Mouse (Mus musculus): ENCODE data around the gene Ankrd22. TPM values are rescaled to one million over a fixed set of nuclear protein-coding genes. Genes with fewer than 3 reads are reported as not detected.
"Not testable (repeated sequence)": the region's sequence is repeated elsewhere in the genome, so short reads cannot be mapped to it uniquely, and the experiment has no call there.

Gene Ankrd22
- polyA plus RNA-seq (2015; fragmentation: Nextera tagmentation; extraction: Ambion mirVana): 0.03 and 0.16 TPM in 2 replicates

DNA sequence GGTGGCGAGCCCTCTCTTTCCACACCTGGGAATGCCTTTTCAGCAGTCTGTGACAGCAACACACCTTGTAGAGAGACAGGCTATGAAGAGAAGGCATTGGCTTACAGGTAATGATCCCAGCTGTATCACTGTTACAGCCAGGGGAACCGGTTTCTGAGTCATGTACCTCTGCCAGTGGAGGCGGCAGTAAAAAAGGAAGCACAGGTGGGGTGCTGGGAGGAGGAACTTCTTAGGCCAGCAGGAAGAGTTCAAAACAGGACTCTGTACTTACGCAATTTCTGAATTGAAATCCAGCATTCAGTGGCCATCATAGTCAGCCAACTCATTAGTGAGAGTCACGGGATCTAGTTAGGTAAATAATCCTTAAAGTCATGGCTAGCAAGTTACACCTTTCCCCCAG lies at the start of gene Ankrd22:
Gene Ankrd22, minus strand, starts transcription at position 163 of the 400 bp plus-strand sequence.
- no peaks in the 10 kb centered on the region for H3K36me3 ChIP-seq
- DNase-seq (no peak), ATAC-seq (ENCODE audit: low read depth) (no peak)
- 37% methylated on average over 5 of the region's 5 CpGs for WGBS (ENCODE audit: insufficient replicate concordance)
- no peaks in the 10 kb centered on the region for H3K4me1 ChIP-seq (replicated peaks)
- no peak within 1 kb of the TSS for H3K9ac ChIP-seq
- H3K27ac ChIP-seq: no peak within 1 kb of the TSS
- H3K4me2 ChIP-seq: no peak within 1 kb of the TSS
- H3K9me3 ChIP-seq (replicated peaks): no peaks in the 10 kb centered on the region
- no peak within 1 kb of the TSS for H3K4me3 ChIP-seq (replicated peaks)
- no peaks in the 10 kb centered on the region for H3K27me3 ChIP-seq

DNA sequence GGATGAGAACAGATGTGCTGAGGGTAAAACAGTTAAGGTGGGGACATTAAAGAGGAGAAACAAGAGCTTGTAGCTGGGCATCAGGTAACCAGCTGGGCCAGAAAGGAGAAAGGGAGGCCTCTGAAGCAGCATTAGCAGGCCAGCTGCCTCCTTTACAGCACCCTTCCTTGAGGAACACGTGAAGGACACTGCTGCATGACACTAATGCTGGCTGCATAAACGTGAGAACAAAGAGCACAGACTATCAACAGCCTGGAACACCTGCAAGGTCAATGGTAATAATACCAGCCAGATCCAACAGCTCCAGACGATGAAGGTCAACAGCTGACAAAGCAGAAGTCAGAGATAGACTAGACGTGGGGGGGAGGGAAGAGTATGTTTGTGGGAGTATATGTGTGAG lies 48.3 kb upstream of the Ankrd22 start:
- H3K36me3 ChIP-seq: no peaks in the 10 kb centered on the region
- H3K9ac ChIP-seq: no peak overlapping the region
- no peak overlapping the region for H3K4me2 ChIP-seq
- 38% methylated on average over 4 of the region's 4 CpGs for WGBS (ENCODE audit: insufficient replicate concordance)
- ATAC-seq (ENCODE audit: low read depth) (no peak), DNase-seq (no peak)
- H3K4me3 ChIP-seq (replicated peaks): no peak overlapping the region
- H3K9me3 ChIP-seq (replicated peaks): no peaks in the 10 kb centered on the region
- no peak overlapping the region for H3K27ac ChIP-seq
- H3K27me3 ChIP-seq: no peaks in the 10 kb centered on the region
- no peaks in the 10 kb centered on the region for H3K4me1 ChIP-seq (replicated peaks)

DNA sequence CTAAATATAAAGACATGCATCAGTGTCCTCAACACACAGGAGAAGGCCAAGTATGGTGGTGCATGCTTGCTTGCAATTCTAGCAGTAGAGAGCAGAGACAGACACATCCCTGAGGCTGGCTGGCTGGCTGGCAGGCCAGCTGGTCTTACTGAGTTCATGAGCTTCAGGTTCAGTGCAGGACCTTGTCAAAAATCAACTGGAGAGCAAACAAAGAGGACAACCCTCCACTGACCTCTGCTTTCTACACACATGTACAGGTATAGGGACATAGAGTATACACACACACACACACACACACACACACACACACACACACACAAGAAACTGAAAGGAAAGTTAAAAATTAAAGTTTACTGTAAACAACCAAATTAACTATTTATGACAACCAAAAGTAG lies 47.4 kb upstream of the Ankrd22 start:
- no peaks in the 10 kb centered on the region for H3K36me3 ChIP-seq
- ATAC-seq (ENCODE audit: low read depth) (peak; percentile 57; the same call in 1 of the 2 replicates), DNase-seq (no peak)
- no peaks in the 10 kb centered on the region for H3K27me3 ChIP-seq
- H3K4me3 ChIP-seq (replicated peaks): no peak overlapping the region
- no peak overlapping the region for H3K9ac ChIP-seq
- no peaks in the 10 kb centered on the region for H3K9me3 ChIP-seq (replicated peaks)
- H3K4me1 ChIP-seq (replicated peaks): no peaks in the 10 kb centered on the region
- H3K4me2 ChIP-seq: no peak overlapping the region
- no peak overlapping the region for H3K27ac ChIP-seq

DNA sequence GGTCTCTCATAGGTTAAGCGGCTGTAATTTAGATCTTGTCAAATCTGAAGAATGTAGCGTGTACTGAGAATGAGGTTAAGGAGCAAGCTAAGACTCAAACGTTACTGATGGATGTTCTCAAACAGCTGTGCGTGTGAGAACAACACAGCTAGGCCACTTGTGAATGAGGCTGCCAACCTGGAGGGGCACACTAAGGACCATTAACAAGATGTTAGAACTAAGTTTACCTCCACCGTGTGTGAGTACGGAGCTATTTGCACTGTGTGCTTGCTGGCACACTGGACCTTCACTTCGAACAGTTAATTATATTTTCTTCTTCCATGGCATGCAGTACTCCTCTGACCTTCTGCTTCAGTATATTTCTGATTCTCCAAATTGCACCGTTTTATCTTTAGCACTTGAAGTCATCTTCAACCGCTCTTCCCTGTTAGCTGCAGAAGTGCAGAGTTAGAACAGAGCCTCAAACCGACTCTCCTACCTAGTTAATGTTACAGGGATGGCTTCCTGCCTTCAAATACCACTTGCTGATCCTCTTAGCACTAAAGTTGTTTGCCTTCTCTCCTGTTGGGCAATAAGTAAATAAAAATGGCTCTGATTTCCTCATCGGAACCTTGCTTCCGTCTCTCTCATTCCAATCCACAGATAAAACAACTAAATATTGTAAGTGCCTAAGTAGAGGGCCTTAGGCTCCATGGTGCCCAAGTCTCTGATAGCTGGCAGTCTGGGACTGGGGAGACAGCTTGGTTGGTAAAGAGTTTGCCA lies 46.8 kb upstream of the Ankrd22 start:
- H3K27ac ChIP-seq: no peak overlapping the region
- H3K9ac ChIP-seq: no peak overlapping the region
- no peak for DNase-seq
- ATAC-seq (ENCODE audit: low read depth): no peak
- no peak overlapping the region for H3K4me2 ChIP-seq
- H3K36me3 ChIP-seq: no peaks in the 10 kb centered on the region
- H3K4me3 ChIP-seq (replicated peaks): no peak overlapping the region
- H3K9me3 ChIP-seq (replicated peaks): no peaks in the 10 kb centered on the region
- no peaks in the 10 kb centered on the region for H3K27me3 ChIP-seq
- H3K4me1 ChIP-seq (replicated peaks): no peaks in the 10 kb centered on the region
- 69% methylated on average over 12 of the region's 12 CpGs for WGBS (ENCODE audit: insufficient replicate concordance)

DNA sequence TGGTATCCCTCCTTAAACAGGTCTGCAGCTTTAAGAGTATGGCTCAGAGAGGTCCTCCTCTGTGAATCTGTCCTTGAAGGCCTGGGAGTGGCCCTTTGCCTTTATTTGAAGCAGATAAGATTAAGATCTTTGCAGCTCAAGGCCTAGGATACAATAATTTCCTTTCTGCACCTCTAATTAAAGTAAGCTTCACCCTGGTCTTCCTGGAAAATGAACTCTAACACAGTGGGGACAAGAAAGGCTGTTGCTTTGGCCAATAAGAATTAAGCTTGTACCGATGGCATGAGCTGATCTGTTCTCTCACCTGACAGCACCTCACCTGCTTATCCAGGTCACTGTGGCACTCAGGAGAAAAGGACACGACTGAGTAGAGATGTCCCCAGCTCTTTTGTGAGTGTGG lies 45.0 kb upstream of the Ankrd22 start:
- H3K9ac ChIP-seq: no peak overlapping the region
- H3K36me3 ChIP-seq: no peaks in the 10 kb centered on the region
- WGBS (ENCODE audit: insufficient replicate concordance): 58% methylated on average over 2 of the region's 2 CpGs
- no peak overlapping the region for H3K27ac ChIP-seq
- no peak overlapping the region for H3K4me2 ChIP-seq
- H3K4me1 ChIP-seq (replicated peaks): no peaks in the 10 kb centered on the region
- DNase-seq: no peak
- no peak overlapping the region for H3K4me3 ChIP-seq (replicated peaks)
- no peaks in the 10 kb centered on the region for H3K9me3 ChIP-seq (replicated peaks)
- no peaks in the 10 kb centered on the region for H3K27me3 ChIP-seq
- ATAC-seq (ENCODE audit: low read depth): no peak

DNA sequence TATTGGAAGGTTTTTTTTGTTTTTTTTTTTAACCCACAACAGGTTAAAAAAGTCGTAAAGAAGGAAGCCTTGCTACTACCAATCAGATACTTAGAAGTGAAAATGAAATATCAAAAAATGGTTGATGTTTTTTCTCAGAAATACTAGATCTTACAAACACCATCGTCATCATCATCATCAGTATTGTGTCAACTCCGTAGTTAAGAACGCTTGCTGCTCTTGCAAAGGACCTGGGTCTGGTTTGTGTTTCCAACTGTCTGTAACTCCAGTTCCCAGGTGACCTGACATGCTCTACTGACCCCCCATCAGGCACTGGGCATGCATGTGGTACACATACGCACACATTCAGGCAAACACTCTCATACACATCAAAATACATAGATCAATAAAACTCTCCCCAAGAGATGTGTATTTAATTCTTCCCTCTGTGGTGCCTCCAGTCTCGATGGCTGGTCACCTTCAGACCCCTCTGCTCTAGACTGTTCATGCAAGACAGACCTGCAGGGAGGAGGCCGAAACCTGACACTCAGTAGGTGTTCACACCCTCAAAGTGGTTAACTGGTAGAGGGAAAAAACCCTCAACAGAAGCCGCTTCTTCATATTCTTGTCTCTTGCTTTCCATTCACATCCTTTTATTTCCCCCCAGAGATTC lies 44.2 kb upstream of the Ankrd22 start:
- H3K27me3 ChIP-seq: no peaks in the 10 kb centered on the region
- DNase-seq (no peak), ATAC-seq (ENCODE audit: low read depth) (no peak)
- no peak overlapping the region for H3K4me3 ChIP-seq (replicated peaks)
- H3K9me3 ChIP-seq (replicated peaks): no peaks in the 10 kb centered on the region
- H3K4me2 ChIP-seq: no peak overlapping the region
- H3K27ac ChIP-seq: no peak overlapping the region; the same call in 1 of the 2 replicates
- H3K4me1 ChIP-seq (replicated peaks): no peaks in the 10 kb centered on the region
- no peaks in the 10 kb centered on the region for H3K36me3 ChIP-seq
- no peak overlapping the region for H3K9ac ChIP-seq
- WGBS (ENCODE audit: insufficient replicate concordance): 72% methylated on average over 8 of the region's 8 CpGs

DNA sequence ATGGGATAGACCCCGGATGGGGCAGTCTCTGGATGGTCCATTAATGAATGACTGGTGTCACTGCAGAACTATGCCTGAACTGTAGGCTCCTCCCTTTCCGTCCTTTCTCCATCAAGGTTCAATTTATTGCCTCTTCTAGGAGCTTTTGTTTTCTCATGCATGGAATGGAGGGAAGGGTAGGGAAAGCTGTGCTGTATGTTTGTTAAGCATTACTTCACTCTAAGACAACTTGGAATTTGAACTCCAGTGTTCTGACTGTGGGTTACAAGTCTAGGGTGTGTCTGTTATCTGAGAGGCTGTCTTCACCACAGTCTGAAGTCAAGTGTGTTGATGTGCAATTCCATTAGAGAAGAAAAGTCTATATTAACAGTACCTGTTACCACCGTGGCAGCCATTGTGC lies 43.2 kb upstream of the Ankrd22 start:
- H3K27ac ChIP-seq: no peak overlapping the region

DNA sequence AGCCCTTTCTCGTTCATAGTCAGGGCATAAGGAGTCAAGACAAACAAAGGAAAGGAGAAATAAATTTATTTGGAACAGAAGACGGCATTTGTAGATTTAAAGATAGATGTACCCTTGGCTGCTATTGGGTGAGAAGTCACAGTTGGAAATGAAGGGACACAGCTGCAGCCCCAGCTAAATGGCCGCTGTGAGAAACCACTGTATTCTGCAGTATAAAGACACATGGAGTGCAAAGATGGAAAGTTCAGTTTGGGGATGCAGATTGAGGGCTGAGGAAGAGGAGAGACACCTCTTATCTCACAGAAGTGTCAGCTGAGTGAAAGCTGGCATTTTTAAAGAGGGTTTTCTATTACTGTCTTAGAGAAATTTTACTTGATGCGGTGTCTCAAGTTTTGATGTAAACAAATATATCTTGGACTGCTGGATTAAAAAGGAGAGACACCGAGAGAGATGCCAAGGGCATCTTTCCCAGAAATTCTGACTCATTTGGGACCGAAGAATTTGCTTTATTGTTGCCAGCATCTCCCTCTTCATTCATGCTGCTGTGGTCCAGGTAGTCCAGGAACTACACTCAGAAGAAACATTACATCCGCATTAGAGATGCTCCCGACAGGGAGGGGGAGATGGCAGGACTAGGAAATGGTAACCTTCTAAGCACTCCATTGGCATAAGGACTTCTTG lies 41.0 kb upstream of the Ankrd22 start:
- H3K4me3 ChIP-seq (replicated peaks): no peak overlapping the region
- H3K4me2 ChIP-seq: no peak overlapping the region
- no peaks in the 10 kb centered on the region for H3K9me3 ChIP-seq (replicated peaks)
- no peak overlapping the region for H3K27ac ChIP-seq
- DNase-seq: no peak
- H3K4me1 ChIP-seq (replicated peaks): no peaks in the 10 kb centered on the region
- no peaks in the 10 kb centered on the region for H3K27me3 ChIP-seq
- 63% methylated on average over 8 of the region's 8 CpGs for WGBS (ENCODE audit: insufficient replicate concordance)
- H3K9ac ChIP-seq: no peak overlapping the region
- no peaks in the 10 kb centered on the region for H3K36me3 ChIP-seq
- no peak for ATAC-seq (ENCODE audit: low read depth)

More for the DNA sequence above, 43.2 kb upstream of the Ankrd22 start:
- no peaks in the 10 kb centered on the region for H3K36me3 ChIP-seq
- DNase-seq (no peak), ATAC-seq (ENCODE audit: low read depth) (no peak)
- no peaks in the 10 kb centered on the region for H3K27me3 ChIP-seq
- WGBS (ENCODE audit: insufficient replicate concordance): 57% methylated on average over 3 of the region's 3 CpGs
- no peaks in the 10 kb centered on the region for H3K4me1 ChIP-seq (replicated peaks)
- no peak overlapping the region for H3K4me3 ChIP-seq (replicated peaks)
- H3K4me2 ChIP-seq: no peak overlapping the region
- no peak overlapping the region for H3K9ac ChIP-seq
- no peaks in the 10 kb centered on the region for H3K9me3 ChIP-seq (replicated peaks)

DNA sequence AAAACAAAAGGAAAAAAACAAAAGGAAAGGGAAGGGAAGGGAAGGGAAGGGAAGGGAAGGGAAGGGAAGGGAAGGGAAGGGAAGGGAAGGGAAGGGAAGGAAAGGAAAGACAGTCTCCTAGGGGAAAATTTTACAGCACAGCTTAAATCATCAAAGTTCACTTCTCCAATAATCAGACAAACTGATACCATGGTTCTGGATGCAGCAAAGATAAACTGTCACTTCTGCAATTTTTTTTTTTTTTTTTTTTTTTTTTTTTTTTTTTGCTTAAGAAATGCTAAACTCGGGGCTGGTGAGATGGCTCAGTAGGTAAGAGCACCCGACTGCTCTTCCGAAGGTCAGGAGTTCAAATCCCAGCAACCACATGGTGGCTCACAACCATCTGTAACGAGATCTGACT lies 40.3 kb upstream of the Ankrd22 start:
- ATAC-seq (ENCODE audit: low read depth); H3K9ac ChIP-seq; H3K4me3 ChIP-seq (replicated peaks); H3K27me3 ChIP-seq; H3K4me2 ChIP-seq; H3K36me3 ChIP-seq; H3K27ac ChIP-seq; H3K9me3 ChIP-seq (replicated peaks); H3K4me1 ChIP-seq (replicated peaks); DNase-seq: not testable (repeated sequence)
- 74% methylated on average over 4 of the region's 4 CpGs for WGBS (ENCODE audit: insufficient replicate concordance)

DNA sequence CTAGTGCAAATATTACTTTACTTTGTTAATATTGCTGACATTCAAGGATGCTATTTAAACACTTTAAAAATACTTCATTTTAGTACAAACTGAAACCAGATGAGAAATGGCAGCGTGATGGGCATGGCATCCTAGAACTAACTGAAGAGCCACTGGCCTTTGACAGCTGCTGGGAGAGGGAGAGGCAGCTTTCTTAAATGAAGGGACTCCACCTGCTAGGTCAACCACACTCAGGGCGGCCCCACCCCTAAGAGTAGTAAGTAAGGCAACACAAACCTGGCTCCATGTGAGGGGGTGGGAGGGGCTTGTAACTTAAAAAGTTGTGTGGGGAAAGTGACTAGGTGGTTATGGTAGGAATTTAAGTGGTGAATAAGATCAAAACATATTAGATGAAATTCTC lies 36.8 kb upstream of the Ankrd22 start:
- DNase-seq (no peak), ATAC-seq (ENCODE audit: low read depth) (no peak)
- 63% methylated on average over 2 of the region's 2 CpGs for WGBS (ENCODE audit: insufficient replicate concordance)
- Histone ChIP-seq H3K27ac (no peak overlapping the region), H3K36me3 (no peaks in the 10 kb centered on the region), H3K27me3 (no peaks in the 10 kb centered on the region), H3K4me1 (replicated peaks) (no peaks in the 10 kb centered on the region), H3K9me3 (replicated peaks) (no peaks in the 10 kb centered on the region), H3K4me2 (no peak overlapping the region), H3K9ac (no peak overlapping the region), H3K4me3 (replicated peaks) (no peak overlapping the region)

DNA sequence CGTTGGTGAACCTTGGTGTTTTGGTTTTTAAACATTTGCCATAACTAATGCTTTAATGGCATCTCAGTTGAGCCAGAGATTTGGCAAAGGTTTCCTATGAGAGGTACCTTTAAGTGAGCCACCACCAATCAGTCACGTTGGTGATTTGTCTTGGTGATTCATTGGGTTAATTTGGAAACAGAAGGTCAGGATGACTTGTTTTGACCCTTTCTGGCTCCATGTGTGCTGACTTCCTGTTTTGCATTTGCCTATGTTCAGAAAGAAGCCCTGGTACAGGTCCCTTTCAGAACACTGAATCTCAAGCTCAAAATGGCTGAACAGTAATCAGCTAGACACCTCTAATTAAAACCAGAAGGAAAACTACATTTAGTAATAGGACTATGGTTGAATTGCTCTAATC lies 33.6 kb upstream of the Ankrd22 start:
- H3K4me1 ChIP-seq (replicated peaks): no peaks in the 10 kb centered on the region
- ATAC-seq (ENCODE audit: low read depth): no peak

More for the DNA sequence above, 33.6 kb upstream of the Ankrd22 start:
- Histone ChIP-seq H3K9me3 (replicated peaks) (no peaks in the 10 kb centered on the region), H3K27me3 (no peaks in the 10 kb centered on the region), H3K9ac (no peak overlapping the region), H3K36me3 (no peaks in the 10 kb centered on the region), H3K4me3 (replicated peaks) (no peak overlapping the region), H3K27ac (no peak overlapping the region), H3K4me2 (no peak overlapping the region)
- no peak for DNase-seq
- 52% methylated on average over 2 of the region's 2 CpGs for WGBS (ENCODE audit: insufficient replicate concordance)
